Mouse (Mus musculus) urinary bladder, postnatal 10 days (tissue): Measurements from ENCODE around the gene Dhx8.

Source experiments
- DNase-seq: peaks from one replicate; pipeline ENCODE4 v3.0.0; 2022; ENCODE audit warnings: low spot score

Gene Dhx8

DNA sequence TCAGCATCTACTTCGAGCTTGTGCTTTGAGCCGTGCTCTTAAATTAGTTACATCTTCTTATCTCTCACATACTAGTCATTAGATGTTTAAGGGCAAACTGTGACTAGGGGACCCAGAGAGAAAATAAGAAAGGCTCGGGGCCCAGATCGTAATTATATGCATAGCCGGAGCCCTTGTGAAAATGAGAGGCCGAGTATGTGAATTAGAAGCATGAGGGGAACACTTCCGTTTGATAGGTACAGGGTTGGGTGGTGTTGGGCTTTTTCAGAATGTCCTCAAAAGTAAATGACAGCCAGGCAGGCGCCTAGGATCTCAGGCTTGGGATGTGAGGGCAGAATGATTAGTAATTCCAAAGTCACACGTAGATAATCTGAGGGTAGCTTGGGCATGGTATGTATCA is 877 bp downstream of the Dhx8 start:
- no peak for DNase-seq

DNA sequence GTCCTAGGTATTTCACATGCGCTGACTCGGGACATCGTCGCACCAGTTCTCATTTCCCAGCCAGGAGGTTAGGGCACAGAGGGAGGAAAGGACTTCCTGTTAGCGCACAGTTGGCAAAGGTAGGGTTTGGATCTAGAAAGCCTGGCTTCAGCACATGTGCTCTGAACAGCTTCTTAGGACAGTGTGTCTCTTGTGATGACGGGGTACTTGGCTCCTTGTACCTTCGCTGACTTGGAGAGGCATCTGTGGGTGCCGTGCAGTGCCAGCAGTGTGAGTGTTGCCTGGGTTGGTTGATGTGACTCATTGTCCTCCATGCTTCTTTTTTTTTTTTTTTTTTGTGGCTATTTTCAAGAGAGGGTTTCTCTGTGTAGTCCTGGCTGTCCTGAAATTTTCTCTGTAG is 23.9 kb downstream of the Dhx8 start:
- DNase-seq = no peak

DNA sequence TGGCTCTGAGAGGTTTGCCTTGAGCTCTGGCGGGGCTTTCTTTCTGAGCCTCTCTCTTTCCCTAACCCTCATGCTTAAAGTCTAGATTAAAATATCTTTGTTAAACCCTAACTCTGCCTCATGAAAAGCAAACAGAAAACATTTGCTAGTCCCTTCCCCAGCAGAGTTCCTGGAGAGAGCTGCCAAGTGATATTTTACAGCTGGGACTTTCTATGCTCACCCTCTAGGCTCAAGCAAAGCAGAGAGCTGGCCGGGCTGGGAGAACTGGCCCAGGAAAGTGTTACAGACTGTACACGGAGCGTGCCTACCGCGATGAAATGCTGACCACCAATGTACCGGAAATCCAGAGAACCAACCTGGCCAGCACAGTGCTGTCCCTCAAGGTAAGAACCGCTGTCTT is 24.6 kb downstream of the Dhx8 start:
- DNase-seq = no peak

DNA sequence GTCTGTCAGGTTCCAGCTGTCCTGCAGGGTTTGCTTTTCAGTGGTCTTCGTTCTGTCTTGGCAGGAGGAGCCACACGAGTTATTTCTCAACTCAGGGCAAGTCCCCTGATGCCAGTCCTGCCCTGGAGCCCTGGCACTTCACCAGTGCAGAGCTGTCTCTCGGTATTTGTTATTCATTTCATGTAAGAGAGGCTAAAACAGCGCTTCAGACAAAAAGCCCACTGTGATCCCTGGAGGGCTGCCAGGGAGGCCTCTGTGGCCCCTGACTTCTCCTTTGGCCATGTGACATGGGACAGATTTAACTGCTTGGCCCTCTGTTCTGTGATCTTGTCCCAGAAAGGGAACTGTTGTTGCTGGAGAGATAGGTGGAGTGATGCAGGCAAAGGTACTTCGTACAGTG is 25.7 kb downstream of the Dhx8 start:
- no peak for DNase-seq

DNA sequence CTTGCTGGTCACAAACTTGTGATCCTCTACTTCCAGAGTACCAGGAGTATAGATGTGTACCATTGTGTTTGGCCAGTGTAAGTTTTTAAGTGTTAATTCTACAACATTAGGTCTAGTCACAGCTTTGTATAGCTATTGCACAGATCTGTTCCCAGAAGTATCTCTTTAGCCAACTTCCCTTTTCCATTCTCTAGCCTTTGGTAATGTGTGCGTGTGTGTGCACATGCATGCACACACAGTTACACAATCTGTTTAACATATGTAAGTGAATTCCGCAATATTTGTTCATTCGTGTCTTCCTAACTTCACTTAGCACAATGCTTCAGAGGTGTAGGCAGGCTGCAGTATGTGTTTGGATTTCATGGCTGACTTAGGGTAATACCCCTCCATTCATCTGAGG is 26.8 kb downstream of the Dhx8 start:
- DNase-seq = no peak

DNA sequence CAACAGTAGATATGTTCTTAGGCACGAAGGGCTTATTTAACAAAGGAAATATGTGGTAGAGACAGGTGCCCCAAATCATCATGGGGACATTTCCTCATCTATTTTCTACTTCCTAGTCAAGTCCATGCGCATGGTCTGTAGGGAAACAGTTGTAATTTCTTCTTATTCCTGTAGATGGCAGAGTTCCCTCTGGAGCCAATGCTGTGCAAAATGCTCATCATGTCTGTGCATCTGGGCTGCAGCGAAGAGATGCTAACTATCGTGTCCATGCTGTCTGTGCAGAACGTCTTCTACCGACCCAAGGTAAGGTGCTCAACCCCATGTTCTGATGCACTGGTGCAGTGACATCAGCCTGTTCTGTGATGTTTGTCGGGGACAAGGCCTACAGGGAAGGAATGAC is 31.0 kb downstream of the Dhx8 start:
- no peak for DNase-seq

- no peak for DNase-seq
Observed at GRCm38 (mm10) chr11:101764546-101764945, 31.8 kb downstream of the Dhx8 start.

DNA sequence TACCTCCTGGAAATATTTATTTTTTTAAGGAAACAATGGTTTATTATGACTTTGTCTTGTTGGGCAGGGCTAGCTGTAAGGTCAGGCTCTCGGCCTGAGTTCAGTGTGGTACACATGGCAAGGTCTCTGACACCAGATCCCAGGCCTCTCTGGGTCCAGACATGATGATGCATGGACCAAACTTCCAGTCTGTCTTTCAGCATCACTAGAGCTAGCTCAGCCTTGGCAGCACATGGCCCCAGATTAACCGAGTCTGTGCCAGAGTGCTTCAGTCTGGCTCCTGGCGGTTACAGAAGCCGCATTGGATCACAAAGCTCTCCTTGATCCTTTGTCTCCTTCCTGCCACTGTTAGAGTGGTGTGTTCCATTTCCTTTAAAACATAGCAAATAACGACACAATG is 34.6 kb downstream of the Dhx8 start:
- DNase-seq = no peak

DNA sequence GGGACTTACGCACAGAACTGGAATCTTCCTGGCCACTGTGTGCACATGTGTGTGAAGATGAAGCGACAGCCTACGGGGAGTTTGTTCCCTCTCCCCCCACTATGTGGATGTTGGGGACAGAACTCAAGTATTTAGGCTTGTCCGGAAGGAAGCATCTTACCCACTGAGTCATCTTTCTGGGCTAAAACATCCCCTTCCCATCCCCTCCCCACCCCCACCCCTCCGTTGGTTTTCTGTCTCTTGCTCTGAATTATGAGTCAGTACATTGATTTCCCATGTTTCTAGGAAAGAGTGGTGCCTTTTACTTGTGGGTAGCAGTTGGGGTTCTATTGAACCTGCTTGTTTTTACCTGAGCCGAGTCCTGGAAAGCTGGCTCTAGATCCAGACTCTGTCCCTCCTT is 36.0 kb downstream of the Dhx8 start:
- no peak for DNase-seq

DNA sequence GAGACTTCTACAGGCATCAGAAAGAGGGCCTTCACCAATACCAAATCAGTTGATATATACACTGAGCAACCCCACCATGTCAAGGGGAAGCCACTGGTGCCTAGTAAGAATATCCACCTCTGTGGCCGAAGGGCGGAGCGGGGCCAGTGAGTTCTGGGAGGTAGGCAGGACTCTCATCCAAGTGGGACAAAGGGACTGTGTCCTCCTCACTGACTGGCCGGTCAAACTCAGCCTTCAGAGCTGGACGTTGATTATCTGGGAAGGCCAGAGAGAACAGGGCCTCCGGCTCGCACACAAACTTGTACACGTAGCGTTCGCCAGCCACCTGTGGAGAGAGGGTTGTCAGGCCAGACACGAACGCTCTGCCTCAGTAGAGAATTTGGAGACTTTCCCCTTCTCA is 37.5 kb downstream of the Dhx8 start:
- no peak for DNase-seq

GRCm38 (mm10) chr11:101772027-101772426 is 39.3 kb downstream of the Dhx8 start:
- DNase-seq = no peak

DNA sequence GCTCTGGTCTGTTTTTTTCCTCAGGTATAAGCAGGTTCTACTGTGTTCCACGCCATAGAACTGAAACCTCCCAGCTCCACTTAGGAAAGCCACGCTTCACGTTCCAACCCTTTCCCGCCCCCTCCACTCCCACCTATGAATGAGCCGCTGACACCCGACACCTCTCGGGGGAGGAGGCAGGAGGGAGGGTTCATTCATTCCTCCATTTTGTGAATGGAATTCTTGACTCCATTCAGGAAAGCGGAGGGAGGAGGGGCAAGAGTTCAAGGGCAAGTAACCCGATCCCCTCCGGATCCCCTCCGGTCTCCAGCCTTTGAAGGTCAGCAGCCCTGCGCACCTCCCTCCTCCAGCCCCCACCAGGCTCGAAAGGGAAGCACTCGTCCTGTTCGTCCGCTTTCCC is 39.7 kb downstream of the Dhx8 start:
- no peak for DNase-seq

GRCm38 (mm10) chr11:101776846-101777245 is 44.1 kb downstream of the Dhx8 start:
- DNase-seq = no peak

DNA sequence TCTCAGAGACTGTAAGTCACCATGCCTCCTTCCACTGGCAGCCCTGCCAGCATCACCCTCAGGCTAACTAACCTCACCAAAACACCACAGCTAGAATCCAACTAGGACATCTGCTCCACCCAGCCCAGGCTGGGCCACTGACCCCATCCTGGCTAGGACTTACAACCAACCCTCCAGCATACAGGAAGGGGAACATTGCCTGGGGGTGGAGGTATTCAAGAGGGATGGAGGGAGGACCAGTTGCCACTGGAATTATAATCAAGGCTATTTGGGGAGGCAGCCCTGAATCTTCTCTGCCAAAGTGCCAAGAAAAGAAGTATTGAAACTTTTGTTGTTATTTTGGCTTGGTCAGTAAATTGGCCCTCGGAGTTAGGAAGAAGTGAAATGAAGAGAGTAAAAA is 50.4 kb downstream of the Dhx8 start:
- DNase-seq = no peak

GRCm38 (mm10) chr11:101783584-101783983 is 50.9 kb downstream of the Dhx8 start:
- DNase-seq = no peak

GRCm38 (mm10) chr11:101784072-101784471 is 51.4 kb downstream of the Dhx8 start:
- DNase-seq = no peak

DNA sequence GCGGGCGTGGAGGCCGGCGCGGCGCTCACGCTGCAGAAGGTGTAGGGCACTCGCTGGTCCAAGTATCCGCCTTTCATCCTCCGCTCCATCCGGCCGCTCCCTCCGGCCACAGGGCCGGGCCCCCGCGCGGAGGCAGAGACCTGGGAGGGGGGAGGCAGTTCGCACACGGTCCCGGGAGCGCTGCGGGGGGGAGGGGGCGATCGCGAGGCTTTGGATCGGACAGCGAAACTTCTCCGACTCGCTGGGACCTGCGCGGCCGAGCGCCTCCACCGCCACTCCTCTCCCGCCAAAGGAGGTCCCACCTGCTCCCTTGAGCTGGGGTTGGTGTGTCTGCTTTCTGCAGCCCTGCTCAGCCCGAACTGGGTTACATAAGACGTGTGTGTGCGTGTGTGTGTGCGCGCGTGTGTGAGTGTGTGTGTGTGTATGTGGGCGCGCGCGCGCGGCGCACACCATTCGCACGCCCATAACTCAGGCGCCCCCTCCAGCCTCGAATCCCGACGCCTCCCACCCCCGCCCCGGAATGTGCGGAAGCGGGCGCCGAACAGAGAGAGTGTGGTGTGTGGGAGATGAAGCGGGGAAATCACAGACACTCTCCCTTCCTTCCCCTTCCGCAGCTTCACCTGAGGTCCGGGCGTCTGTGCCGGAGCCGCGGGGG is 51.9 kb downstream of the Dhx8 start:
- no peak for DNase-seq

DNA sequence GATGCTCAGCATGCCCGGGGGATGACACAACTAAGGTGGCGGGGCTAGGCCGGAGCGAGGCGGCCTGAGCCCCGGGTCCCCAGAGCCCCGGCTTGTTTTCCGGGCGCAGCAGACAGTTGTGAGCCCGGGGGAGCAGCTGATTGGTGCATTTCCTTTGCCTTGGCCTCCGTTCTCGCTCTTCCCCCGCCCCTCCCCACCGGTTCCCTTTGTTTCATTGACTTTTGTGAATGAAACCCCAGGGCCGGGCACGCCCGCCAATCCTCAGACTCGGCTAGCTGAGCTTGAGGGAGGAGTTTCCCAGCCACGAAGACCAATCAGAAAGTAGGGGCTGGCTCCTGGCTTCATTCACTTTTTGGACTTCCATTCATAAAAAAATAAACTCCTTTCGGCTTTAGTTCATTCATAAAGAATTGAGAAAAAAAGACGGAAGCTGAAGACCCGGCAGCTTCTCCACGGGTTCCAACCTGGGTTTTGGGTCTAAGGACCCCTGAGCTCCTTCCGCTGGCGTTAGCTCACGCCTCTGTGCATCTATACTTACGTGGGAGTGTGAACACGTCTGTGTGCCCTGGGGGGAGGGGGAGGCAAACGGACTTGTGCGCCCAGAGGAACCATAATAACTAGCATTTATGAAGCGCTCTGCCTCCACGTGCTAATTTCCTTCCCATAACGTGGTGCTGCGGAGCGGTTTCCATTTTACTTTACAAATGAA is 52.6 kb downstream of the Dhx8 start, which contains the start of gene Etv4:
TSS of gene Etv4 (minus strand) at position 229 of the 709 bp plus-strand sequence.
- DNase-seq = peak; percentile 27

DNA sequence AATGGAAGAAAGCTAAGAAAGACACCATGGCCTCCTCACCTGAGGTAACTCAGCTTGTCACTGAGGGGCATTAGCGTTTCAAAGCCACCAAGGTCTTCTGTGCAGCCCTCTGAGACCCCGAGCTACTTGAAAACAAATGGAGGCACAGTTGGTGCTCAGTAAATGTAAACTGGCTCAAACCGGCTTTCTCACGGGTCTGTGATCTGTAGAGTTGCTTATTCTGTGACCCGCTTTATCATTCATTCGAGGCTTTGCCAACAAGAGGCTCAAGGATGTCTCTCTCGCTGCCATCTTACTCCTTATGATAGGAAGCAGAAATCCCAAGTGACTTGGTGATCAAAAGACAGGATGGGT is 53.1 kb downstream of the Dhx8 start:
- no peak for DNase-seq

- DNase-seq = no peak
Observed at GRCm38 (mm10) chr11:101786651-101787050, 53.9 kb downstream of the Dhx8 start.

DNA sequence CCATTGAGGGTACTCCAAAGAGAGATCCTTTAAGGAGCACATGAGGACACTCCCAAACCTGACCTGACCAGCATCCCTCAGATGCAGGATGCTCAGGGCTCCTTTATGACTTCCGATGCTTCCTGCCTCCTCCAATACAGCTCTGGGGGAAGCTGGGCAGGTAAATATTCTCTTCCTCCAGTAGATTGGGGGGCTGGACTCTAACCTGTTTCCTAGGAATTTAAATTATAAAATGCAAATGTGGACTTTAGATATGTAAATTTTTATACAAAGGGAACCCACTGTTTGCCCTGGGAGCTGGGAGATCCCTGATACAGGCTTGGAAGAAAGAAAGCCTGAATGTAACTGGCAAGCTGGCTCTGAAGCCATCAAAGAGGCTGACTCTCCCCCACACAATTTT is 54.7 kb downstream of the Dhx8 start:
- no peak for DNase-seq

- no peak for DNase-seq
Observed at GRCm38 (mm10) chr11:101790811-101791526, 58.2 kb downstream of the Dhx8 start.

GRCm38 (mm10) chr11:101797355-101797754 is 64.6 kb downstream of the Dhx8 start:
- no peak for DNase-seq
